Mouse (Mus musculus) brain, embryonic 18.5 days (tissue): ENCODE measurements at regions not wholly inside any gene's neighbourhood (a gene's known extent, or its start where the extent isn't known, plus 50 kb on each side); places are given as distances from the start of the nearest gene placed in this dataset.
A peak's percentile ranks its signal among the peaks of the same experiment; 100 is the strongest.

Experiments
- DNase-seq: peaks from one replicate; pipeline ENCODE4 v3.0.0-alpha.2; 2012; ENCODE audit warnings: low read depth, low spot score

GRCm38 (mm10) chr1:25921184-25921583, 91.7 kb upstream of the Adgrb3 start:
- DNase-seq, result no peak

DNA sequence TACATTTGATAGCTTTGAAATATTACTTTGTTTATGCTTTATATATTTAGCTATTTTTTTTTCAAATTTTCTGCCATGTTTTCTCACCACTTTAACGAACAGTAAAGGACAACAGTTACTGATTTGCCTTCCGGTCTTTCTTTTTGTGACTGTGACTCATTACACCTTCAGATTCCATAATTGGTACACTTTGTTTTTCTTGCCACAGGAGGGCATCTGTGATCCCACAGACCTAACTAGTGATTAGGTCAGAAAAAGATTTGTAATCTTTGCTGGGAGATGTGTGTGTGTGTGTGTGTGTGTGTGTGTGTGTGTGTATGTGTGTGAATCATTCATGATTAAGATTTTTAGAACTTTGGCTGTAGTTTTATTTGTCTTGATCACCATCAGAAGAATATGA, 64.7 kb upstream of the Adgrb3 start:
- DNase-seq, result no peak

DNA sequence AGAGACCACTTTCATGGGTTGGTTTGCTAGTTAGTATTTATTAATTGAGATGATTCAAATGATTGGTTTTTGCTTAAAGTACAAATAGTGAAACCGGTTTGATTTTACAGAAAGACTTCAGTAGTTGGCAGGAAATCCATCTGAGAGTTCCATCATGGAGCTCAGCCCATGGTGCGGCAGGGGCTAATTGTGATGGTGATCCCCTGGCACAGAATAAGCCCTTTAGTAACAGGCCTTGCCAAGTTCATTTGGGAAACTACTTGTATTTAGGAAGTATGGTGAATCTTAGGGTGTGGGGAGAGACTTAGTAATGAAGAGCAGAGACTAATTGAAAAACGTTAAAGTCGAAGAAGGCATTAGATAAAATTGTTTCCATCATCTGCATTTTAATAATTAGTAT, 63.5 kb upstream of the Adgrb3 start:
- no peak for DNase-seq

DNA sequence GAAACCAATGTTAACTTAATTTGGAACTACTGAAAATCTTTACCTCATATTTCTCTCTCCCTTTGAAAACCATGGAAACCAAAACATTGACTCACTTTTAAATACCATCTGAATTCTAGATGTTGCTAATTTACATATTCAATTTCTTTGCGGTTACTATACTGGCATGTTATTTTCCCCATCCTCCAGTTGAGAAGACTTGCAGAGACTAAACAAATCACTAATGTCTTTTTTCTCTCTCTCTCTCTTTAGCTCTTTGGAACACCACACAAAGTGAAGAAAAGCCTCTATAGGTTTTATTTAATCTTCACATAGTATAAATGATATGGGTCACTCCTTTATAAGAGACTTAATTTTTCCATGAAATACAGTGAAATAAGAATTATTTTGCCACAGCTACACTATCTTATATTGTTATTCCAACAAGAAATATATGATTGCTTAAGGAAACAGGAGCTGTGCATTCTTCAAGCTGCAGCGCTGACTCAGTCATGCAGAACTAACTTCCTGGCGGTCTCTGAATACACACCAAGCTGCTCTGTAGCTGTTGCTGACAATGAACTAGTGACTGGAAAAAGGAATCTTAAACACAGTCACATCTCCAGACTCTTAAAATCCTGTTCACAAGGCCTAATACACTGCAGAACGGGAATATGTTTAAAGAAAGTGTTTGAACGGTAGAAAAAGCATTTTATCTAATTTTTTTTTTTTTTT, 62.7 kb upstream of the Adgrb3 start:
- DNase-seq, result peak; percentile 51

DNA sequence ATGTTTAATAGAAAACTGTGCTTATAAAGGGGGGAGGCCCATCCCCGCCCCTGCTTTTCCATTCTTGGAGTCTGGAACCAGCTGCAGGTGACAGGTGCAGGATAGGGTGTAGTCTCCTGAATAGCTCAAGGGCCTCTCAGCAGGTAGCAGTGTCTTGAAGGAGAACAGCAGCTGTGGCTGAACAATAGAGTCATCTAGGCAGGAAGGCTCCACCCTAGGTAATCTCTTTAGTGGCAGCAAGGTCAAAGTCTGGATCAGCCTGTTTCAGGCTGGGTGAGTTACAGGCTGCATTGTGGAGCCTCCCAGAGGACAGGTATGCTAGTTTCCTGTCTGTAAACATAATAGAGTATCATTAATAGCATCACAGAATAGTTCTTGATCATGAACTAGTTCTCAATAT, 58.5 kb upstream of the Adgrb3 start:
- no peak for DNase-seq

- DNase-seq, result no peak
These were observed 55.5 kb upstream of the Adgrb3 start for GRCm38 (mm10) chr1:25885049-25885448.
